Mouse (Mus musculus) forebrain, embryonic 13.5 days (tissue): ENCODE data around the gene Arl2. TPM values are rescaled to one million over a fixed set of nuclear protein-coding genes. Genes with fewer than 3 reads are reported as not detected.

Source experiments
- ATAC-seq: fragments of 200-750 bp; cut with Nextera tagmentation; 2 replicates; pipeline ENCODE4 v1.8.0; 2017
- H3K27ac ChIP-seq: fragments of 300-500 bp; sonication (generic); 2 replicates; pipeline ENCODE4 v1.5.1; 2015; ENCODE audit warnings: inconsistent platforms, mild to moderate bottlenecking, moderate library complexity
- H3K27me3 ChIP-seq: fragments of 300-500 bp; sonication (generic); 2 replicates; pipeline ENCODE4 v1.6.1; 2015; ENCODE audit warnings: mild to moderate bottlenecking, inconsistent platforms
- H3K36me3 ChIP-seq: fragments of 300-500 bp; sonication (generic); 2 replicates; pipeline ENCODE4 v1.6.1; 2015; ENCODE audit warnings: mild to moderate bottlenecking, inconsistent platforms; ENCODE audit not compliant: poor library complexity, severe bottlenecking
- H3K4me1 ChIP-seq: fragments of 300-500 bp; sonication (generic); 2 replicates; pipeline ENCODE4 v1.6.1; 2015; ENCODE audit warnings: inconsistent platforms
- H3K4me2 ChIP-seq: fragments of 300-500 bp; sonication (generic); 2 replicates; pipeline ENCODE4 v1.6.1; 2015; ENCODE audit warnings: inconsistent platforms, mild to moderate bottlenecking, moderate library complexity
- H3K4me3 ChIP-seq: fragments of 300-500 bp; sonication (generic); 2 replicates; pipeline ENCODE4 v1.5.1; 2015; ENCODE audit warnings: mild to moderate bottlenecking, inconsistent platforms
- H3K9ac ChIP-seq: fragments of 300-500 bp; sonication (generic); 2 replicates; pipeline ENCODE4 v1.6.1; 2015; ENCODE audit warnings: mild to moderate bottlenecking, inconsistent platforms
- H3K9me3 ChIP-seq: fragments of 300-500 bp; sonication (generic); replicated peaks from 2 replicates; pipeline ENCODE4 v1.6.1; 2016; ENCODE audit warnings: inconsistent platforms
- WGBS: fragments of 180-500 bp; shearing (Covaris S2); methylation state at CpG from one replicate; pipeline ENCODE4 v1.1.7; 2015; 5-methylcytosine and 5-hydroxymethylcytosine counted together
- polyA plus RNA-seq: library from polyadenylated mRNA; unstranded; fragments of >200 nt; fragmentation: Nextera tagmentation; extraction: Ambion mirVana; gene quantifications from 2 replicates; pipeline ENCODE4 v1.2.1, GENCODE M21; 2015

The Arl2 gene
- polyA plus RNA-seq, 1 experiment from 2014 or later, result 86.1 TPM

DNA sequence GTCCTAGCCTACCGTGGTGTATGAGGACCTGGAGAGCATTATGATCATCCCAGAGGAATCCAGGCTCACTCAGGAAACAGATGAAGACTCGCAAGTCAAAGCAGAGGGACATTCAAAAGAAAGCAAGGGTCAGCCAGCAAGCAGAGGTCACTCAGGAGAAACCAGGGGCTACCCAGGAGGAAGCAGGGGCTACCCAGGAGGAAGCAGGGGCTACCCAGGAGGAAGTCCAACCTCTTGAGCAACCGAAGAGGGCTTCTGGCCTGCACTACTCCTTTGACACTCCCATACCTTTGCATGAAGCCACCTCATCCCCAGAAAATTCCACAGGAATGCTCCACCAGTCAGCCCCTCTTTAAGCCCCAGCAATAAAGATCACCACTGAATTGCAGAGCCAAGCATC, 43.5 kb downstream of the Arl2 start:
- no peaks in the 10 kb centered on the region for H3K4me1 ChIP-seq
- H3K27ac ChIP-seq, result no peak overlapping the region
- no peak overlapping the region for H3K4me2 ChIP-seq
- no peak for ATAC-seq
- H3K27me3 ChIP-seq, result no peaks in the 10 kb centered on the region
- peaks cover 32% of the 10 kb centered on the region for H3K36me3 ChIP-seq
- H3K4me3 ChIP-seq, result no peak overlapping the region
- WGBS, result 94% methylated on average over 3 of the region's 3 CpGs
- no peaks in the 10 kb centered on the region for H3K9me3 ChIP-seq
- no peak overlapping the region for H3K9ac ChIP-seq

DNA sequence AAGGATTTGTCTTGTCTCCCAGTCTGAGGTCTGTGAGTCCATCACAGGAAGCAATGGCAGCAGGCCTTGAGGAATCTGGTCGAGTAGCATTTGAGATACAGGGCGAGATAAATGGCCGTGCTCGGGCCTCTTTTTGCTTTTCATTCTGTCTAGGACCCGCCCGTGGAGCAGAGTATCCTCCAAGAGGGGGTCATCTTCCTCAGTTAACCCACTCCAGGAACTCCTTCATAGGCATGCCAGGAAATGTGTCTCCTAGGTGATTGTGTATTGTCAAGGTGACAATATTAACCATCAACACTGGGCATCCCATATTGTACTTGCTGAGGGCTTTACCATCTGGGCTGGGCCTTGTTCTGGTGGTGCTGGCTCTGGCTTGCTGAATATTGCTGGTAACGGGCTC, 47.2 kb downstream of the Arl2 start, which contains the start of gene AC131692.1:
Gene AC131692.1 (plus strand): TSS at position 301 of the 400 bp plus-strand sequence.
- Histone ChIP-seq H3K4me1 (no peaks in the 10 kb centered on the region), H3K27me3 (no peaks in the 10 kb centered on the region), H3K9ac (no peak within 1 kb of the TSS), H3K9me3 (no peaks in the 10 kb centered on the region), H3K4me2 (no peak within 1 kb of the TSS), H3K4me3 (no peak within 1 kb of the TSS), H3K36me3 (peaks cover 64% of the 10 kb centered on the region), H3K27ac (no peak within 1 kb of the TSS)
- WGBS, result 93% methylated on average over 7 of the region's 7 CpGs
- no peak for ATAC-seq

DNA sequence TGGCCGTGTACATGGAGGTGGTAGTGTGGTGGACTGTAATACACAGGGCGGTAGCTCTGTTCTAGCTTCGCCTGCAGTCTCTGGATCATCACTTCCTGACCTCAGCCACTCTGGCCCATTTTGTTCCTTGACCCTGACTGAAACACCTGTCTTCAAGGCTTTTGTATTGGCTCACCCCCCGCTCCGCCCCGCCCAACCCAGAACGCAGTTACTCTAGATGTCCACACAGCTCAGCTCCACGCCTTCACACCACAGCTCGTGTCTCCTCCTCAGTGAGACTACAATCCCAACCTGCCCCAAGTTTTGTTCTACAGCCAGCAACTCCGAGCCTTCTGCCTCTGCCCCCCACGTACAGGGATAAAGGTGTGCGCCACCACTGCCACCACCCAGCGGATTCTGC, 52.5 kb downstream of the Arl2 start:
- Histone ChIP-seq H3K4me2 (no peak overlapping the region), H3K4me1 (peaks cover 21% of the 10 kb centered on the region), H3K27ac (no peak overlapping the region), H3K27me3 (no peaks in the 10 kb centered on the region), H3K4me3 (no peak overlapping the region), H3K9ac (no peak overlapping the region), H3K36me3 (peaks cover 54% of the 10 kb centered on the region), H3K9me3 (no peaks in the 10 kb centered on the region)
- no peak for ATAC-seq
- 95% methylated on average over 13 of the region's 13 CpGs for WGBS

DNA sequence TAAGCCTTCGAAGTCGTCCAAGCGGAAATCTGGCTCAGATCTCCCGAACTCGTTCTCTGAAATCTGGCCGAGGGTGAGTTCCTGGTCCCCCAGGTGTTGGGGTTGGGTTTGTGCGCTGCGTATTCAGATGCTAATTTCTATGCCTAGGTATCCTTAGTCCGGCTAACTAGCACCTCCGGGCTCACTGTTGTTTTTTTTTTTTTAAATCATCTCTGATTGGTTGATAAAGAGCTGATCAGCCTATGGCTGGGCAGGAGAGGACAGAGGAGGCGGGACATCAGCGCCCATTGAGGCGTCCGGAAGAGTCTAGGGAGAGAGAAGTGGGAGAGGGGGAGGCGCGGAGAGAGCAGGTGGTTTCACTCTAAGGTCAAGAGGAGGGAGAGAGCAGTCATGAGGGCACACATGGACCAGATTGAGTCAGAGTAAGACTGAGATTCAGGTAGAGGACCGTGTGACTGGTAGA, 55.9 kb downstream of the Arl2 start:
- peaks cover 28% of the 10 kb centered on the region for H3K4me1 ChIP-seq
- H3K9ac ChIP-seq, result peak overlapping the region; percentile 63
- peak overlapping the region; percentile 90 for H3K4me2 ChIP-seq
- ATAC-seq, result peak; percentile 74
- peak overlapping the region; percentile 57; the same call in 1 of the 2 replicates for H3K27ac ChIP-seq
- H3K27me3 ChIP-seq, result no peaks in the 10 kb centered on the region
- WGBS, result under 1% methylated on average over 17 of the region's 17 CpGs
- H3K36me3 ChIP-seq, result peaks cover 49% of the 10 kb centered on the region
- peak overlapping the region; percentile 66 for H3K4me3 ChIP-seq
- H3K9me3 ChIP-seq, result no peaks in the 10 kb centered on the region

DNA sequence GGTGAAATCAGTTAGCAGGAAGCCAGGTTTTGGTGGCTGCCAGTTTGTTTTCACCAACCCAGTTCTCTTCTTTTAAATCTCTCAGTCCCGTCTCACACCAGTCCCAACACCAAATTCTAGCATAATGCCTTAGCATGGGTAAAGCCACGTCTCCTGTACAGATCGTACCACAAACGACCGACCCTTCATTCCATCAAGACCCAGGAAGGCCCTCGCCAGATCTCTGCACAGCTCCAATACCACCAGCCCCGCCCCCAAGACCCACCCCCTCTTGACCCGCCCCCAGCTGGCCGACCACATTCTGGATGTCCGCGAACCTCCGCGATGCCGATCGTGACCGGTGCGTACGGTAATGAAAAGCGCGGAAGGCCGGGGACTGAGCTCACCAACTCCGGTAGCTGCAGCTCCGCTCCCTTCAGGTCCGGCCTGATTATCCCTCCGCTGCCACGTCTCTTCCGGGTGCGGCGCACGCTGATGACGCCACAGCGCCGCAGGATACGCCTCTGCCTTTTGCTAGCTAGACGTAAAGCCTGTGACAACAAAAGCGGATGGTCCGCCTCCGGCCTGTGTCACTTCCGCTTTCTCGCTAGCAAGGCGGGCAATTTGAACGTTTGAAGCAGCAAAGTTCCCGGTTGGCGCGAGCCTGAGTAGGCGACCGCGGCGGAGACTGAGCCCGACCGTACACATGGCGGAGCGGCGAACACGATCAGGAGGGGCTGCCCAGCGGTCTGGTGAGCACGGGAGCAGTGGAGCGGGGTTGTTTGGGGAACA, 56.7 kb downstream of the Arl2 start, which contains the start of the genes Zfpl1 and Cdca5:
Gene Zfpl1 (minus strand): TSS at position 479 of the 771 bp plus-strand sequence.
Gene Cdca5 (plus strand): TSS at position 506 of the 771 bp plus-strand sequence.
- peak; percentile 94 for ATAC-seq
- H3K27me3 ChIP-seq, result no peaks in the 10 kb centered on the region
- H3K27ac ChIP-seq, result peak within 1 kb of the TSS; percentile 57; the same call in 1 of the 2 replicates
- peaks cover 28% of the 10 kb centered on the region for H3K4me1 ChIP-seq
- peak within 1 kb of the TSS; percentile 90 for H3K4me2 ChIP-seq
- H3K9me3 ChIP-seq, result no peaks in the 10 kb centered on the region
- peaks cover 49% of the 10 kb centered on the region for H3K36me3 ChIP-seq
- peak within 1 kb of the TSS; percentile 66 for H3K4me3 ChIP-seq
- under 1% methylated on average over 58 of the region's 58 CpGs for whole genome bisulfite sequencing
- H3K9ac ChIP-seq, result peak within 1 kb of the TSS; percentile 74

Other genes with a start within 250 kb of the Arl2 start
- 13.1 and 15.5 TPM in 2 replicates for gene Tigd3, start 247.4 kb downstream of the Arl2 start, polyA plus RNA-seq
- gene Dpf2, start 228.5 kb downstream of the Arl2 start, polyA plus RNA-seq, result 147 and 169 TPM in 2 replicates
- 4.2 and 4.6 TPM in 2 replicates for gene Cdc42ep2, start 216.7 kb downstream of the Arl2 start, polyA plus RNA-seq
- 52.6 and 55.9 TPM in 2 replicates for gene Pola2, start 177.3 kb downstream of the Arl2 start, polyA plus RNA-seq
- not detected in 2 replicates for gene Slc22a20, start 155.4 kb downstream of the Arl2 start, polyA plus RNA-seq
- gene Capn1, start 125.7 kb downstream of the Arl2 start, polyA plus RNA-seq, result 1.0 and 1.1 TPM in 2 replicates
- 23.8 and 26.0 TPM in 2 replicates for gene Syvn1, start 95.0 kb downstream of the Arl2 start, polyA plus RNA-seq
- gene Mrpl49, start 83.8 kb downstream of the Arl2 start, polyA plus RNA-seq, result 75.6 and 80.7 TPM in 2 replicates
- gene Fau, start 83.7 kb downstream of the Arl2 start, polyA plus RNA-seq, result 677 and 758 TPM in 2 replicates
- gene Znhit2, start 80.4 kb downstream of the Arl2 start, polyA plus RNA-seq, result 31.1 and 33.7 TPM in 2 replicates
- 28.3 and 30.3 TPM in 2 replicates for gene Tm7sf2, start 73.2 kb downstream of the Arl2 start, polyA plus RNA-seq
- gene Vps51, start 64.3 kb downstream of the Arl2 start, polyA plus RNA-seq, result 70.7 and 85.7 TPM in 2 replicates
- not detected in 2 replicates for gene Tmem262, start 61.5 kb downstream of the Arl2 start, polyA plus RNA-seq
- 1.9 and 3.1 TPM in 2 replicates for gene Gm28374, start 59.3 kb downstream of the Arl2 start, polyA plus RNA-seq
- gene Zfpl1, start 56.6 kb downstream of the Arl2 start, polyA plus RNA-seq, result 71.7 and 76.6 TPM in 2 replicates
- 44.6 and 45.8 TPM in 2 replicates for gene Cdca5, start 56.6 kb downstream of the Arl2 start, polyA plus RNA-seq
- 0.36 and 0.63 TPM in 2 replicates for gene AC131692.1, start 47.1 kb downstream of the Arl2 start, polyA plus RNA-seq
- 0.43 and 0.87 TPM in 2 replicates for gene Naaladl1, start 35.8 kb downstream of the Arl2 start, polyA plus RNA-seq
- gene Sac3d1, start 22.9 kb downstream of the Arl2 start, polyA plus RNA-seq, result 45.4 and 46.4 TPM in 2 replicates
- gene Snx15, start 13.2 kb downstream of the Arl2 start, polyA plus RNA-seq, result 32.5 and 35.0 TPM in 2 replicates
- gene Batf2, start 565 bp downstream of the Arl2 start, polyA plus RNA-seq, result not detected in 2 replicates
- gene Majin, start 42.8 kb upstream of the Arl2 start, polyA plus RNA-seq, result not detected in 2 replicates
- gene Gpha2, start 84.8 kb upstream of the Arl2 start, polyA plus RNA-seq, result 0.31 TPM in 1 of 2 replicates, not detected in the other
- gene Ppp2r5b, start 94.3 kb upstream of the Arl2 start, polyA plus RNA-seq, result 53.7 and 58.8 TPM in 2 replicates
- gene Atg2a, start 100.1 kb upstream of the Arl2 start, polyA plus RNA-seq, result 8.9 and 9.7 TPM in 2 replicates
- gene Ehd1, start 135.2 kb upstream of the Arl2 start, polyA plus RNA-seq, result 74.3 and 75.6 TPM in 2 replicates
- 0.22 and 0.39 TPM in 2 replicates for gene Cdc42bpg, start 164.9 kb upstream of the Arl2 start, polyA plus RNA-seq
- gene Men1, start 193.4 kb upstream of the Arl2 start, polyA plus RNA-seq, result 83.8 and 92.4 TPM in 2 replicates
- 11.3 and 15.4 TPM in 2 replicates for gene Map4k2, start 199.6 kb upstream of the Arl2 start, polyA plus RNA-seq
- gene Sf1, start 222.1 kb upstream of the Arl2 start, polyA plus RNA-seq, result 134 and 139 TPM in 2 replicates
- 2.0 and 2.1 TPM in 2 replicates for gene Pygm, start 242.9 kb upstream of the Arl2 start, polyA plus RNA-seq